Mouse (Mus musculus): ENCODE results near the gene Hoxa3. TPM values are rescaled to one million over a fixed set of nuclear protein-coding genes. Genes with fewer than 3 reads are reported as not detected.

Gene Hoxa3
- polyA plus RNA-seq, 1 experiment, result 5.4 TPM

- no peak overlapping the region for H3K4me3 ChIP-seq (ENCODE audit: insufficient read depth, low read depth, low read length)
- no peaks in the 10 kb centered on the region for H3K4me1 ChIP-seq (ENCODE audit: control insufficient read depth, insufficient read depth, insufficient read length, low read length)
- H3K27ac ChIP-seq (replicated peaks; ENCODE audit: low read depth, low read length), result no peak overlapping the region
Observed at GRCm38 (mm10) chr6:52229558-52230416, 16.7 kb upstream of the Hoxa3 start.

GRCm38 (mm10) chr6:52228475-52229465 lies 15.6 kb upstream of the Hoxa3 start:
- Histone ChIP-seq H3K27ac (replicated peaks; ENCODE audit: low read depth, low read length) (no peak overlapping the region), H3K4me3 (ENCODE audit: insufficient read depth, low read depth, low read length) (no peak overlapping the region), H3K4me1 (ENCODE audit: control insufficient read depth, insufficient read depth, insufficient read length, low read length) (no peaks in the 10 kb centered on the region)

GRCm38 (mm10) chr6:52227470-52228222 lies 14.5 kb upstream of the Hoxa3 start:
- H3K27ac ChIP-seq (replicated peaks; ENCODE audit: low read depth, low read length), result no peak overlapping the region
- no peaks in the 10 kb centered on the region for H3K4me1 ChIP-seq (ENCODE audit: control insufficient read depth, insufficient read depth, insufficient read length, low read length)
- no peak overlapping the region for H3K4me3 ChIP-seq (ENCODE audit: insufficient read depth, low read depth, low read length)

- Histone ChIP-seq H3K27ac (replicated peaks; ENCODE audit: low read depth, low read length) (no peak overlapping the region), H3K4me1 (ENCODE audit: control insufficient read depth, insufficient read depth, insufficient read length, low read length) (no peaks in the 10 kb centered on the region), H3K4me3 (ENCODE audit: insufficient read depth, low read depth, low read length) (peak overlapping the region; percentile 49)
Observed at GRCm38 (mm10) chr6:52226569-52227257, 13.6 kb upstream of the Hoxa3 start.

- no peaks in the 10 kb centered on the region for H3K4me1 ChIP-seq (ENCODE audit: control insufficient read depth, insufficient read depth, insufficient read length, low read length)
- peak overlapping the region; percentile 49 for H3K4me3 ChIP-seq (ENCODE audit: insufficient read depth, low read depth, low read length)
- no peak overlapping the region for H3K27ac ChIP-seq (replicated peaks; ENCODE audit: low read depth, low read length)
Observed at GRCm38 (mm10) chr6:52225612-52226568, 12.8 kb upstream of the Hoxa3 start.

GRCm38 (mm10) chr6:52224895-52225611 lies 11.9 kb upstream of the Hoxa3 start:
- Histone ChIP-seq H3K4me1 (ENCODE audit: control insufficient read depth, insufficient read depth, insufficient read length, low read length) (no peaks in the 10 kb centered on the region), H3K4me3 (ENCODE audit: insufficient read depth, low read depth, low read length) (peak overlapping the region; percentile 49), H3K27ac (replicated peaks; ENCODE audit: low read depth, low read length) (no peak overlapping the region)

- Histone ChIP-seq H3K4me3 (ENCODE audit: insufficient read depth, low read depth, low read length) (no peak overlapping the region), H3K27ac (replicated peaks; ENCODE audit: low read depth, low read length) (no peak overlapping the region), H3K4me1 (ENCODE audit: control insufficient read depth, insufficient read depth, insufficient read length, low read length) (no peaks in the 10 kb centered on the region)
Observed at GRCm38 (mm10) chr6:52223939-52224760, 11.0 kb upstream of the Hoxa3 start.

- H3K27ac ChIP-seq (replicated peaks; ENCODE audit: low read depth, low read length), result no peak overlapping the region
- H3K4me3 ChIP-seq (ENCODE audit: insufficient read depth, low read depth, low read length), result no peak overlapping the region
- no peaks in the 10 kb centered on the region for H3K4me1 ChIP-seq (ENCODE audit: control insufficient read depth, insufficient read depth, insufficient read length, low read length)
Observed at GRCm38 (mm10) chr6:52222729-52223128, 9.6 kb upstream of the Hoxa3 start.

- H3K27ac ChIP-seq (replicated peaks; ENCODE audit: low read depth, low read length), result no peak overlapping the region
- H3K4me3 ChIP-seq (ENCODE audit: insufficient read depth, low read depth, low read length), result peak overlapping the region; percentile 36
- H3K4me1 ChIP-seq (ENCODE audit: control insufficient read depth, insufficient read depth, insufficient read length, low read length), result no peaks in the 10 kb centered on the region
Observed at GRCm38 (mm10) chr6:52221993-52222685, 9.0 kb upstream of the Hoxa3 start.

GRCm38 (mm10) chr6:52221337-52221992 lies 8.3 kb upstream of the Hoxa3 start, which contains the start of gene Hoxa7:
Gene Hoxa7, minus strand, starts transcription at chr6:52221854.
- Histone ChIP-seq H3K27ac (replicated peaks; ENCODE audit: low read depth, low read length) (no peak within 1 kb of the TSS), H3K4me1 (ENCODE audit: control insufficient read depth, insufficient read depth, insufficient read length, low read length) (no peaks in the 10 kb centered on the region; the same call in 1 of the 2 replicates), H3K4me3 (ENCODE audit: insufficient read depth, low read depth, low read length) (peak within 1 kb of the TSS; percentile 74)

- H3K4me3 ChIP-seq (ENCODE audit: insufficient read depth, low read depth, low read length), result peak overlapping the region; percentile 74
- no peak overlapping the region for H3K27ac ChIP-seq (replicated peaks; ENCODE audit: low read depth, low read length)
- H3K4me1 ChIP-seq (ENCODE audit: control insufficient read depth, insufficient read depth, insufficient read length, low read length), result peaks cover under 1% of the 10 kb centered on the region; the same call in 1 of the 2 replicates
Observed at GRCm38 (mm10) chr6:52220865-52221310, 7.8 kb upstream of the Hoxa3 start.
